Mouse (Mus musculus): ENCODE results near the gene Bscl2. TPM values are rescaled to one million over a fixed set of nuclear protein-coding genes. Genes with fewer than 3 reads are reported as not detected.

Bscl2 gene
- polyA plus RNA-seq, 2 experiments, result 19.7 to 23.6 TPM

DNA sequence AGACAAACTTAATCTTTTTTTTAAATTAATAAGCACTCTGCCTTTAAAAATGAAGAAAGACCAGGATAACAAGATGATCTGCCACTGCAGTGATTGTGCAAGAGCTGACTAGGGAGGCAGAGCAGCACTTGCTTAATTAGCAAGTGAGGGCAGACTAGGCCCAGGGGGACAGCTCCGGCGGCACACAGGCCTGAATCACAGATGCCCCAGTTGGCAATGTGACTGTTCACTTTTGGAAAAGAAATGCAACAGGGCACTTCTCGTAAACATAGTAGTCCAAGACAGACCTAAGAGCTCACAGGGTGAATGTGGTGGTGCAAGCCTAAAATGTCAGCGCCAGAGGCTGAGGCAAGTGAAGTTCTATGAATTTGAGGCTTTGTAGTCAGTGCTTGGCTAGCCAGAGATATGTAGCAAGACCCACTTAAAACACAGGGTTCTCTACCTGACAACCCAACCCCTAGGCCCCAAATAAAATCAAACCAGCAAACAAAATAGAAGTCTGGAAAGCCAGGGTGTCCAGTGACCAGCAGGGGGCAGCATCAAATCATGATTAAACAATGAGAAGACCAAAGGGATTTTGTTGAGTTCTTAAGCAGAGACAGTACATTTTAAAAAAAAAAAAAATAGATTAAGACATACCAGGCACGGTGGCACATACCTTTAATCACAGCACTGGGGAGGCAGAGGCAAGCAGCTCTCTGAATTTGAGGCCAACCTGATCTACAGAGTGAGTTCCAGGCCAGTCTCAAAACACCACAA is 7.3 kb downstream of the Bscl2 start:
- WGBS (ENCODE audit: insufficient replicate concordance), result 62% methylated on average over 5 of the region's 5 CpGs
- peaks cover 8% of the 10 kb centered on the region for H3K36me3 ChIP-seq (replicated peaks; ENCODE audit: control insufficient read depth, insufficient read depth, low read depth)
- no peaks in the 10 kb centered on the region for H3K9me3 ChIP-seq (ENCODE audit: control insufficient read depth, low read length)
- no peak for TF ChIP-seq EP300 (IDR thresholded peaks at IDR 0.05; ENCODE audit: low read depth)
- peak; percentile 79 for TF ChIP-seq CTCF (IDR thresholded peaks at IDR 0.05; ENCODE audit: low read depth)
- peaks cover 0 to 12% of the 10 kb centered on the region in 2 experiments; a peak in 3 of 4 replicates for H3K4me1 ChIP-seq (replicated peaks; ENCODE audit: control insufficient read depth in 2 of 2, insufficient read depth in 2 of 2, low read length in 1 of 2)
- ATAC-seq (ENCODE audit: insufficient read depth), result no peak
- no peak overlapping the region for H3K9ac ChIP-seq (replicated peaks)
- DNase-seq (ENCODE audit: low read depth in 3 of 3, low spot score in 3 of 3), result peak; percentile 47 to 66 (median 54)
- no peak overlapping the region for H3K27ac ChIP-seq
- H3K4me3 ChIP-seq (ENCODE audit: insufficient read depth in 1 of 2, low read depth in 2 of 2, low read length in 2 of 2), result no peak overlapping the region
- H3K27me3 ChIP-seq (ENCODE audit: control insufficient read depth, insufficient read depth, low read length), result no peaks in the 10 kb centered on the region
- no peak overlapping the region for H3K4me2 ChIP-seq (ENCODE audit: low read depth)

DNA sequence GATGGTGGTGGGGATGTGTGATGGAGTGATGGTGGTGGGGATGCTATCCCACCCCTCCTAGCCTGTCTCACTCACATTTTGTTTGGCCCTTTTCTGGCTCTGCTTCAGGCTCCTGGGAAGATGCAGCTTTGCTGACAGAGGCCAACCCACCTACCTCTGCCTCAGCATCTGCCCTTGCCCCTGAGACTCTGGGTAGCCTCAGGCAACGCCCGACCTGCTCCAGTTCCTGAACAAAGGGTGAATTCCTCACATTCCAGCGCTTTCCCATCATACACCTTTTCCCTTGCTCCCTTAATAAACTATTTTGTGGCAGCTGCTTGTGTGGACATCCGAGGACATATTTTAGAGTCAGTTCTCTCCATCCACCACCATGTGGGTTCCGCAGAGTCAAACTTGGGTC is 11.1 kb downstream of the Bscl2 start:
- Histone ChIP-seq H3K36me3 (replicated peaks; ENCODE audit: control insufficient read depth, insufficient read depth, low read depth) (peaks cover 8% of the 10 kb centered on the region), H3K4me2 (ENCODE audit: low read depth) (no peak overlapping the region), H3K27ac (no peak overlapping the region), H3K9ac (replicated peaks) (no peak overlapping the region), H3K27me3 (ENCODE audit: control insufficient read depth, insufficient read depth, low read length) (no peaks in the 10 kb centered on the region), H3K4me1 (replicated peaks; ENCODE audit: control insufficient read depth in 2 of 2, insufficient read depth in 2 of 2, low read length in 1 of 2) (0 out of 4 replicates have a peak, but pooled peaks cover 0 to 4% of the 10 kb centered on the region in 2 experiments), H3K9me3 (ENCODE audit: control insufficient read depth, low read length) (no peaks in the 10 kb centered on the region), H3K4me3 (ENCODE audit: insufficient read depth in 1 of 2, low read depth in 2 of 2, low read length in 2 of 2) (no peak overlapping the region)
- no peak for ATAC-seq (ENCODE audit: insufficient read depth)
- TF ChIP-seq CTCF (IDR thresholded peaks at IDR 0.05; ENCODE audit: low read depth), result no peak
- no peak for TF ChIP-seq EP300 (IDR thresholded peaks at IDR 0.05; ENCODE audit: low read depth)
- WGBS (ENCODE audit: insufficient replicate concordance), result 81% methylated on average over 5 of the region's 5 CpGs
- no peak for DNase-seq (ENCODE audit: low read depth in 3 of 3, low spot score in 3 of 3)

DNA sequence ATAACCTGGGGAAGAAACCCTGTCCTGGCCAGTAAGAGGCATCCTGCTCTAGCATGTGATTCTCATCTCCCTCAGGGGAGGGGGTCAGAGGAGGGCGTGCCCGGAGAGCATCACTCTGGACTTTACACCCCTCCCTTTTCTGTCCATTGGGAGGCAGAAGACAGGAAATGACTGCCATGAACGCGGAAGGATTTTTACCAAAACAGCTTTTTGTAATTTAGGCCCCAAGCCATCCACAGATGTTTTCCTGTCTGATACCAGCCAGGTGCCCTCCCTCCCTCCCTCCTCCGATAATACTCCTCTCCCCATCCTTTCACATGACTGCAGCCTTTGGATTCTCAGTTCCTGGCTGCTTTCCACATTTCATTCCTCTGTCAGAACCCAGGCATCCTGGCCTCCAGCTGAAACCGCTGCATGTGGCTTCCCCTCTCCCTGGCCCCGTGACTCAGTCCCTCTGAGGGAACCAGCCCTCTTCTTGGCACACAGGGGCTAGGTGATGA is 13.2 kb downstream of the Bscl2 start, which contains the start of gene Lrrn4cl:
Lrrn4cl (plus strand) TSS at position 367 of the 500 bp plus-strand sequence.
- H3K27me3 ChIP-seq (ENCODE audit: control insufficient read depth, insufficient read depth, low read length), result no peaks in the 10 kb centered on the region
- ATAC-seq (ENCODE audit: insufficient read depth) (no peak), DNase-seq (ENCODE audit: low read depth in 3 of 3, low spot score in 3 of 3) (no peak)
- 0 out of 4 replicates have a peak, but pooled peaks cover 0 to 4% of the 10 kb centered on the region in 2 experiments for H3K4me1 ChIP-seq (replicated peaks; ENCODE audit: control insufficient read depth in 2 of 2, insufficient read depth in 2 of 2, low read length in 1 of 2)
- no peak within 1 kb of the TSS for H3K27ac ChIP-seq
- H3K36me3 ChIP-seq (replicated peaks; ENCODE audit: control insufficient read depth, insufficient read depth, low read depth), result peaks cover 8% of the 10 kb centered on the region
- no peak within 1 kb of the TSS for H3K9ac ChIP-seq (replicated peaks)
- H3K9me3 ChIP-seq (ENCODE audit: control insufficient read depth, low read length), result no peaks in the 10 kb centered on the region
- TF ChIP-seq EP300 (IDR thresholded peaks at IDR 0.05; ENCODE audit: low read depth), result no peak
- no peak for TF ChIP-seq CTCF (IDR thresholded peaks at IDR 0.05; ENCODE audit: low read depth)
- 40% methylated on average over 7 of the region's 7 CpGs for WGBS (ENCODE audit: insufficient replicate concordance)
- H3K4me2 ChIP-seq (ENCODE audit: low read depth), result no peak within 1 kb of the TSS
- no peak within 1 kb of the TSS for H3K4me3 ChIP-seq (ENCODE audit: insufficient read depth in 1 of 2, low read depth in 2 of 2, low read length in 2 of 2)

DNA sequence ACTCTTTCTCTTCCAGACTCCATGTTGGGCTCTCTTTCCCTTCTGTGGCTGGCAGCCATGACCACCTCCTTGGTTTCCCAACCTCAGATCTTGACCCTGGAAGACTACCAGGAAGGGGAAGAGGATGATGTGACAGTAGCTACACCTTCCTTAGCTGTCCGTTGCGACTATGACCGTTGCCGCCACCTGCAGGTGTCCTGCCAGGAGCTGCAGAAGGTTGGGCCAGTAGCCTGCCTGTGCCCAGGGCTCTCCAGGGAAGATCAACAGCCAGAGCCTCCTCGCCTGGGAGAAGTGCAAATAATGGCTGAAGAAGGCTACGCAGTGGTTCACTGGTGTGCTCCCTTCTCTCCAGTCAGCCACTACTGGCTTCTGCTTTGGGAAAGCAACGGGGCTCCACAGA is 14.4 kb downstream of the Bscl2 start:
- no peak overlapping the region for H3K4me2 ChIP-seq (ENCODE audit: low read depth)
- WGBS (ENCODE audit: insufficient replicate concordance), result 40% methylated on average over 7 of the region's 7 CpGs
- H3K27me3 ChIP-seq (ENCODE audit: control insufficient read depth, insufficient read depth, low read length), result no peaks in the 10 kb centered on the region
- no peak overlapping the region for H3K4me3 ChIP-seq (ENCODE audit: insufficient read depth in 1 of 2, low read depth in 2 of 2, low read length in 2 of 2)
- H3K4me1 ChIP-seq (replicated peaks; ENCODE audit: control insufficient read depth in 2 of 2, insufficient read depth in 2 of 2, low read length in 1 of 2), result 0 out of 4 replicates have a peak, but pooled peaks cover 0 to 4% of the 10 kb centered on the region in 2 experiments
- peaks cover 3% of the 10 kb centered on the region for H3K36me3 ChIP-seq (replicated peaks; ENCODE audit: control insufficient read depth, insufficient read depth, low read depth)
- no peak for TF ChIP-seq EP300 (IDR thresholded peaks at IDR 0.05; ENCODE audit: low read depth)
- peak; percentile 42; the same call in 1 of the 2 replicates for TF ChIP-seq CTCF (IDR thresholded peaks at IDR 0.05; ENCODE audit: low read depth)
- DNase-seq (ENCODE audit: low read depth in 3 of 3, low spot score in 3 of 3), result no peak
- ATAC-seq (ENCODE audit: insufficient read depth), result no peak
- H3K9me3 ChIP-seq (ENCODE audit: control insufficient read depth, low read length), result no peaks in the 10 kb centered on the region
- no peak overlapping the region for H3K9ac ChIP-seq (replicated peaks)
- no peak overlapping the region for H3K27ac ChIP-seq

DNA sequence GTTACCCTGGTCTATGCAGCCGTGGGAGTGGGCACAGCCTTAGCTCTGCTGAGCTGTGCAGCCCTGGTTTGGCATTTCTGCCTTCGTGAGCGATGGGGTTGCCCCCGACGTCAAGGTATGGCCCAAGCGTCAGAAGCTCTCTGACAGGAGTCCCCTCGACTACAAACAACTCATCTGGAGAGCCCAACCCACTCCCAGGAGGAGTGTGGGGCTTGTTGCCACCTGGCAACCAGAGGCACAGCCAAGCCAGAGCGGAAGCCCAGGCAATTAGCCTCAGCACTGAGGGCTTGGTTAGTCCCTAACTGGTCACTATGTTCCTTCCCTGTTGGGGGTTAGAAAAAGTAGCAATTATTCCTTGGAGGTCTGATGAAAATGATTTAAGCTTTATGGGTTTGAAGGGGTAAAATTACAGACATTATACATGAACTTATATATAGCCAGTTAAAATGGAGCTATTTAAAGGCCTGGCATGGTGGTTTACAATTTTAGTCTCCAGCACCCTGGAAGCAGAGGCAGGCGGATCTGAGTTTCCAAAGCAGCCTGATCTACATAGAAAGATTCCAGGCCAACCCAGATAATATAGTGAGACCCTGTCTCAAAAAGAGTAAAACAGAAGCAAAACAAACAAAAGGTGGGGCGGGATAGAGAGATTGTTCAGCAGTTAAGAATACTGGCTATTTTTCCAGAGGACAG is 15.1 kb downstream of the Bscl2 start:
- no peaks in the 10 kb centered on the region for H3K9me3 ChIP-seq (ENCODE audit: control insufficient read depth, low read length)
- DNase-seq (ENCODE audit: low read depth in 3 of 3, low spot score in 3 of 3) (no peak), ATAC-seq (ENCODE audit: insufficient read depth) (no peak)
- H3K4me1 ChIP-seq (replicated peaks; ENCODE audit: control insufficient read depth in 2 of 2, insufficient read depth in 2 of 2, low read length in 1 of 2), result 0 out of 4 replicates have a peak, but pooled peaks cover 0 to 4% of the 10 kb centered on the region in 2 experiments
- H3K4me3 ChIP-seq (ENCODE audit: insufficient read depth in 1 of 2, low read depth in 2 of 2, low read length in 2 of 2), result no peak overlapping the region
- no peak overlapping the region for H3K9ac ChIP-seq (replicated peaks)
- no peaks in the 10 kb centered on the region; the same call in 1 of the 2 replicates for H3K36me3 ChIP-seq (replicated peaks; ENCODE audit: control insufficient read depth, insufficient read depth, low read depth)
- no peak overlapping the region for H3K27ac ChIP-seq
- no peak overlapping the region for H3K4me2 ChIP-seq (ENCODE audit: low read depth)
- WGBS (ENCODE audit: insufficient replicate concordance), result 57% methylated on average over 10 of the region's 10 CpGs
- H3K27me3 ChIP-seq (ENCODE audit: control insufficient read depth, insufficient read depth, low read length), result no peaks in the 10 kb centered on the region
- TF ChIP-seq EP300 (IDR thresholded peaks at IDR 0.05; ENCODE audit: low read depth) (no peak), CTCF (IDR thresholded peaks at IDR 0.05; ENCODE audit: low read depth) (no peak)

Measured in liver, embryonic 14.5 days (tissue).